Mouse (Mus musculus): ENCODE measurements around the gene Hsdl2.

DNA sequence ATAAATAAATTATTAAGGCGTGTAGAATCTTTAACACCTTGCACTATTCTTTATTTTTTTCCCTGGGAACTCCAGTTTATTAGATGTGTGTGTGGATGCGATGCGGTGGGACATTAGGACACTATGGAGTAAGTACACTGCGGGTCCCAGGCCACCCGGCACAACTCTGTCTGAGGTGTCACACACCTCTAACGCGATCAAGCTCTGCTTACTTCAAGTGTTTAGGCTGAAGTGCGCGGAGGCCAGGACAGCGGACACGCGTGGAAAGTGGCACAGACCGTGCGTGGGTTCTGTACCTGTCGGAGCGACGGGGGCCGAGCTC is 44.3 kb downstream of the Hsdl2 start:
- TF ChIP-seq CTCF (conservative IDR thresholded peaks at IDR 0.05; ENCODE audit: insufficient read depth, insufficient read length, low read depth, low read length) (no peak), POLR2A (IDR thresholded peaks at IDR 0.05; ENCODE audit: low read depth, low read length) (no peak)

All from kidney, adult 2 months (tissue).